Mouse (Mus musculus) MEL (cell line): ENCODE results near the gene Sart1. TPM values are rescaled to one million over a fixed set of nuclear protein-coding genes. Genes with fewer than 3 reads are reported as not detected.
A peak's percentile ranks its signal among the peaks of the same experiment; 100 is the strongest.

ENCODE experiments used
- DNase-seq: peaks from one replicate; pipeline ENCODE4 v3.0.0; 2011; ENCODE audit warnings: low read depth, low spot score
- H3K27ac ChIP-seq: 2 replicates; pipeline ENCODE4 v1.5.1; 2012; ENCODE audit warnings: low read depth, mild to moderate bottlenecking, control low read depth, low read length, moderate library complexity; ENCODE audit not compliant: control insufficient read depth
- H3K27me3 ChIP-seq, 2 experiments: fragments of 150-350 bp in 1 of 2; sonication (generic) in 1 of 2; 2 replicates each; pipeline ENCODE4 v1.6.1; 2012; ENCODE audit warnings: low read length in 2 of 2, mild to moderate bottlenecking in 2 of 2, improper control_type of control experiment in 1 of 2, moderate library complexity in 1 of 2; ENCODE audit not compliant: insufficient read depth in 2 of 2, control insufficient read depth in 1 of 2
- H3K36me3 ChIP-seq, 2 experiments: 2 replicates each; pipeline ENCODE4 v1.6.1; 2012 to 2014; ENCODE audit warnings: low read length in 2 of 2, improper control_type of control experiment in 1 of 2, inconsistent platforms in 1 of 2, mild to moderate bottlenecking in 1 of 2; ENCODE audit not compliant: insufficient read depth in 2 of 2, control insufficient read depth in 1 of 2
- H3K4me1 ChIP-seq, 2 experiments: fragments of 150-350 bp in 1 of 2; sonication (generic) in 1 of 2; 2 replicates each; pipeline ENCODE4 v1.6.1; 2012; ENCODE audit warnings: low read length in 2 of 2, improper control_type of control experiment in 1 of 2, mild to moderate bottlenecking in 1 of 2; ENCODE audit not compliant: insufficient read depth in 2 of 2, control insufficient read depth in 1 of 2
- H3K4me3 ChIP-seq, 2 experiments: fragments of 150-350 bp in 1 of 2; sonication (generic) in 1 of 2; 2 replicates each; pipeline ENCODE4 v1.5.1; 2012; ENCODE audit warnings: low read depth in 2 of 2, low read length in 2 of 2, mild to moderate bottlenecking in 2 of 2, moderate library complexity in 2 of 2, control low read depth in 1 of 2, improper control_type of control experiment in 1 of 2; ENCODE audit not compliant: control insufficient read depth in 1 of 2, insufficient read depth in 1 of 2
- H3K79me2 ChIP-seq: 2 replicates; pipeline ENCODE4 v1.6.1; 2012; ENCODE audit warnings: mild to moderate bottlenecking, low read length, moderate library complexity; ENCODE audit not compliant: control insufficient read depth, poor library complexity, insufficient read depth
- H3K9ac ChIP-seq: 2 replicates; pipeline ENCODE4 v1.6.1; 2012; ENCODE audit warnings: low read depth, mild to moderate bottlenecking, control low read depth, low read length, moderate library complexity; ENCODE audit not compliant: control insufficient read depth, poor library complexity, severe bottlenecking
- H3K9me3 ChIP-seq: fragments of 150-350 bp; sonication (generic); replicated peaks from 2 replicates; pipeline ENCODE4 v1.6.1; 2012; ENCODE audit warnings: mild to moderate bottlenecking, low read length, improper control_type of control experiment, moderate library complexity; ENCODE audit not compliant: insufficient read depth
- CHD2 ChIP-seq: IDR thresholded peaks from 2 replicates; pipeline ENCODE4 v1.6.1; 2011; ENCODE audit warnings: low read length, improper control_type of control experiment
- CTCF ChIP-seq, 3 experiments: IDR thresholded peaks in 2 of 3; conservative IDR thresholded peaks in 1 of 3; 2 replicates each; pipeline ENCODE4 v1.5.1; 2011 to 2012; ENCODE audit warnings: low read length in 3 of 3, low read depth in 2 of 3, mild to moderate bottlenecking in 2 of 3, improper control_type of control experiment in 1 of 3, inconsistent platforms in 1 of 3, mixed read lengths in 1 of 3, moderate library complexity in 1 of 3; ENCODE audit not compliant: control insufficient read depth in 1 of 3, insufficient read depth in 1 of 3, poor library complexity in 1 of 3, severe bottlenecking in 1 of 3
- E2F4 ChIP-seq: IDR thresholded peaks from 2 replicates; pipeline ENCODE4 v1.6.1; 2011; ENCODE audit warnings: low read depth, low read length, improper control_type of control experiment, borderline replicate concordance
- ELF1 ChIP-seq: IDR thresholded peaks from 2 replicates; pipeline ENCODE4 v1.6.1; 2014; ENCODE audit warnings: low read depth, mild to moderate bottlenecking, inconsistent platforms, low read length, improper control_type of control experiment, moderate library complexity
- EP300 ChIP-seq, 2 experiments: IDR thresholded peaks; 2 replicates each; pipeline ENCODE4 v1.6.1; 2011; ENCODE audit warnings: improper control_type of control experiment in 2 of 2, low read length in 2 of 2, low read depth in 1 of 2, mild to moderate bottlenecking in 1 of 2
- ETS1 ChIP-seq: IDR thresholded peaks from 2 replicates; pipeline ENCODE4 v1.6.1; 2012; ENCODE audit warnings: low read depth, mild to moderate bottlenecking, inconsistent platforms, low read length, improper control_type of control experiment, moderate library complexity
- GATA1 ChIP-seq: IDR thresholded peaks from 2 replicates; pipeline ENCODE4 v1.6.1; 2011; ENCODE audit warnings: low read depth, low read length, improper control_type of control experiment
- JUND ChIP-seq: IDR thresholded peaks from 2 replicates; pipeline ENCODE4 v1.6.1; 2011; ENCODE audit warnings: low read depth, mild to moderate bottlenecking, improper control_type of control experiment, low read length
- KAT2A ChIP-seq: conservative IDR thresholded peaks from 2 replicates; pipeline ENCODE4 v1.6.1; 2012; ENCODE audit warnings: low read depth, low read length, improper control_type of control experiment, inconsistent platforms
- MEF2A ChIP-seq: IDR thresholded peaks from 2 replicates; pipeline ENCODE4 v1.6.1; 2014; ENCODE audit warnings: low read depth, mild to moderate bottlenecking, inconsistent platforms, low read length, improper control_type of control experiment; ENCODE audit not compliant: poor library complexity, insufficient replicate concordance, severe bottlenecking; ENCODE audit errors: extremely low read depth
- MYB ChIP-seq: IDR thresholded peaks from 2 replicates; pipeline ENCODE4 v1.6.1; 2011; ENCODE audit warnings: mild to moderate bottlenecking, low read depth, low read length, improper control_type of control experiment
- MYC ChIP-seq: IDR thresholded peaks from 2 replicates; pipeline ENCODE4 v1.6.1; 2011; ENCODE audit warnings: low read depth, mild to moderate bottlenecking, low read length, improper control_type of control experiment, moderate library complexity
- NELFE ChIP-seq: IDR thresholded peaks from 2 replicates; pipeline ENCODE4 v1.6.1; 2011; ENCODE audit warnings: low read depth, low read length, improper control_type of control experiment
- POLR2A ChIP-seq, 2 experiments: IDR thresholded peaks; 2 replicates each; pipeline ENCODE4 v1.6.1; 2011 to 2012; ENCODE audit warnings: low read length in 2 of 2, mild to moderate bottlenecking in 2 of 2, control low read depth in 1 of 2, improper control_type of control experiment in 1 of 2, low read depth in 1 of 2, moderate library complexity in 1 of 2; ENCODE audit not compliant: control insufficient read depth in 1 of 2, insufficient read depth in 1 of 2, poor library complexity in 1 of 2
- POLR2AphosphoS2 ChIP-seq: IDR thresholded peaks from 2 replicates; pipeline ENCODE4 v1.6.1; 2011; ENCODE audit warnings: low read length, improper control_type of control experiment
- POLR2AphosphoS5 ChIP-seq: IDR thresholded peaks from 2 replicates; pipeline ENCODE4 v1.6.1; 2012; ENCODE audit warnings: low read depth, borderline replicate concordance, mild to moderate bottlenecking, inconsistent platforms, low read length, moderate library complexity, mixed read lengths
- RAD21 ChIP-seq: IDR thresholded peaks from 2 replicates; pipeline ENCODE4 v1.6.1; 2011; ENCODE audit warnings: mild to moderate bottlenecking, low read depth, low read length, improper control_type of control experiment
- RCOR1 ChIP-seq: IDR thresholded peaks from 2 replicates; pipeline ENCODE4 v1.6.1; 2012; ENCODE audit warnings: low read depth, mild to moderate bottlenecking, inconsistent platforms, low read length, improper control_type of control experiment
- SIN3A ChIP-seq: IDR thresholded peaks from 2 replicates; pipeline ENCODE4 v1.6.1; 2012; ENCODE audit warnings: low read length, improper control_type of control experiment, inconsistent platforms
- SMC3 ChIP-seq: IDR thresholded peaks from 2 replicates; pipeline ENCODE4 v1.6.1; 2011; ENCODE audit warnings: low read depth, low read length, improper control_type of control experiment
- TBP ChIP-seq: IDR thresholded peaks from 2 replicates; pipeline ENCODE4 v1.8.0; 2011; ENCODE audit warnings: low read depth, low read length, improper control_type of control experiment
- TCF12 ChIP-seq: IDR thresholded peaks from 2 replicates; pipeline ENCODE4 v1.6.1; 2014; ENCODE audit warnings: low read depth, mild to moderate bottlenecking, inconsistent platforms, low read length, improper control_type of control experiment, moderate library complexity
- UBTF ChIP-seq: IDR thresholded peaks from 2 replicates; pipeline ENCODE4 v1.6.1; 2012; ENCODE audit warnings: low read depth, mild to moderate bottlenecking, inconsistent platforms, low read length, improper control_type of control experiment, moderate library complexity, borderline replicate concordance; ENCODE audit not compliant: insufficient read depth
- USF2 ChIP-seq, 2 experiments: IDR thresholded peaks; 2 replicates each; pipeline ENCODE4 v1.6.1; 2011 to 2012; ENCODE audit warnings: improper control_type of control experiment in 2 of 2, low read length in 2 of 2, borderline replicate concordance in 1 of 2, inconsistent platforms in 1 of 2, low read depth in 1 of 2, mild to moderate bottlenecking in 1 of 2; ENCODE audit not compliant: insufficient read depth in 1 of 2
- ZC3H11A ChIP-seq: IDR thresholded peaks from 2 replicates; pipeline ENCODE4 v1.6.1; 2012; ENCODE audit warnings: low read depth, mild to moderate bottlenecking, inconsistent platforms, low read length, improper control_type of control experiment
- ZKSCAN1 ChIP-seq: IDR thresholded peaks from 2 replicates; pipeline ENCODE4 v1.6.1; 2012; ENCODE audit warnings: low read depth, mild to moderate bottlenecking, inconsistent platforms, low read length, improper control_type of control experiment, moderate library complexity
- ZNF384 ChIP-seq: IDR thresholded peaks from 2 replicates; pipeline ENCODE4 v1.6.1; 2012; ENCODE audit warnings: low read depth, mild to moderate bottlenecking, inconsistent platforms, low read length, improper control_type of control experiment
- polyA plus RNA-seq, 2 experiments: library from polyadenylated mRNA; stranded (reverse) in 1 of 2; unstranded in 1 of 2; fragments of >175 nt in 1 of 2; fragments of >200 nt in 1 of 2; gene quantifications; 2 replicates each; pipeline versions ENCODE4 v1.2.1 to v1.2.4; 2012; ENCODE audit warnings: low replicate concordance in 2 of 2, low read depth in 1 of 2; ENCODE audit not compliant: insufficient read length in 2 of 2, insufficient read depth in 1 of 2, missing spikeins in 1 of 2
- total RNA-seq: library from RNA; depleted of rRNA; stranded (reverse); fragments of 300-350 nt; gene quantifications from 2 replicates; pipeline ENCODE4 v1.2.3, GENCODE M21; 2012

The Sart1 gene
- total and polyA plus RNA-seq, 3 experiments: 117 to 141 TPM; not detected in 1

GRCm38 (mm10) chr19:5408057-5409001 lies 19.8 kb upstream of the Sart1 start:
- H3K79me2 ChIP-seq: no peaks in the 10 kb centered on the region
- H3K27ac ChIP-seq: peak overlapping the region; percentile 64

GRCm38 (mm10) chr19:5407133-5407532 lies 18.6 kb upstream of the Sart1 start:
- Histone ChIP-seq H3K4me3 (peak overlapping the region; percentile 45 to 79), H3K79me2 (no peaks in the 10 kb centered on the region), H3K9me3 (no peaks in the 10 kb centered on the region), H3K27ac (peak overlapping the region; percentile 75)
- peak; percentile 85 for DNase-seq
- TF ChIP-seq RCOR1: no peak
- no peak for TF ChIP-seq ELF1
- TF ChIP-seq ZKSCAN1: no peak
- TF ChIP-seq POLR2AphosphoS5: no peak
- no peak for TF ChIP-seq ETS1
- TF ChIP-seq TCF12: no peak
- peak; percentile 33 for TF ChIP-seq RAD21
- TF ChIP-seq MYC: no peak
- TF ChIP-seq POLR2AphosphoS2: no peak
- TF ChIP-seq UBTF: no peak
- TF ChIP-seq USF2 (IDR thresholded peaks at IDR 0.05; ENCODE audit: borderline replicate concordance in 1 of 2, insufficient read depth in 1 of 2, low read depth in 1 of 2, low read length in 2 of 2): no peak
- no peak for TF ChIP-seq CHD2
- TF ChIP-seq SMC3: peak; percentile 36; the same call in 1 of the 2 replicates
- no peak for TF ChIP-seq ZNF384
- TF ChIP-seq SIN3A: 0 out of 2 replicates have a peak, but pooled peaks have one; percentile 15
- no peak for TF ChIP-seq MYB
- no peak for TF ChIP-seq E2F4
- peak; percentile 51 to 72 (median 62); a peak in 5 of 6 replicates for TF ChIP-seq CTCF (IDR thresholded peaks at IDR 0.05 in 2 of 3, conservative IDR thresholded peaks at IDR 0.05 in 1 of 3; ENCODE audit: control insufficient read depth in 1 of 3, insufficient read depth in 1 of 3, low read depth in 2 of 3, low read length in 3 of 3, poor library complexity in 1 of 3, severe bottlenecking in 1 of 3)
- TF ChIP-seq MEF2A: no peak
- no peak for TF ChIP-seq ZC3H11A
- TF ChIP-seq JUND: no peak
- no peak for TF ChIP-seq POLR2A (IDR thresholded peaks at IDR 0.05; ENCODE audit: control insufficient read depth in 1 of 2, insufficient read depth in 1 of 2, low read depth in 1 of 2, low read length in 2 of 2, poor library complexity in 1 of 2)
- TF ChIP-seq TBP: no peak
- TF ChIP-seq, all 39 proteins: peak for 4
- H3K36me3 ChIP-seq: peaks cover 0 to 3% of the 10 kb centered on the region in 2 experiments; a peak in 2 of 4 replicates
- H3K4me1 ChIP-seq: peaks cover 6 to 19% of the 10 kb centered on the region in 2 experiments
- H3K9ac ChIP-seq: peak overlapping the region; percentile 79
- H3K27me3 ChIP-seq: no peaks in the 10 kb centered on the region

More at GRCm38 (mm10) chr19:5408057-5409001, 19.8 kb upstream of the Sart1 start:
- H3K36me3 ChIP-seq: peaks cover 0 to 3% of the 10 kb centered on the region in 2 experiments; a peak in 2 of 4 replicates
- DNase-seq: peak; percentile 47
- H3K9me3 ChIP-seq: no peaks in the 10 kb centered on the region
- peaks cover 6 to 19% of the 10 kb centered on the region in 2 experiments for H3K4me1 ChIP-seq
- H3K27me3 ChIP-seq: no peaks in the 10 kb centered on the region
- no peak overlapping the region for H3K4me3 ChIP-seq
- no peak for TF ChIP-seq NELFE
- TF ChIP-seq ZKSCAN1: no peak
- TF ChIP-seq EP300 (IDR thresholded peaks at IDR 0.05; ENCODE audit: low read depth in 1 of 2, low read length in 2 of 2): 0 out of 4 replicates have a peak, but pooled peaks of 1 of the 2 experiments have one; percentile 6
- TF ChIP-seq KAT2A: no peak
- 0 out of 2 replicates have a peak, but pooled peaks have one; percentile 17 for TF ChIP-seq ETS1
- no peak for TF ChIP-seq UBTF
- no peak for TF ChIP-seq RCOR1
- TF ChIP-seq GATA1: peak; percentile 32; the same call in 1 of the 2 replicates
- no peak overlapping the region for H3K9ac ChIP-seq
